Mouse (Mus musculus) megakaryocyte, embryonic 14.5 days (primary cell): ENCODE data around the gene Stk32c.

Source experiments
- FLI1 ChIP-seq: IDR thresholded peaks from 2 replicates; pipeline ENCODE4 v1.6.1; 2012; ENCODE audit warnings: low read length, inconsistent platforms, mixed read lengths
- GATA1 ChIP-seq: IDR thresholded peaks from 3 replicates; pipeline ENCODE4 v1.6.1; 2012; ENCODE audit warnings: mixed read lengths, low read length, inconsistent platforms, borderline replicate concordance

GRCm38 (mm10) chr7:139074189-139074588, 138.9 kb downstream of the Stk32c start:
- TF ChIP-seq GATA1, result no peak
- TF ChIP-seq FLI1, result no peak
